Comparison of ENCODE assay signal across 30 mouse cellular contexts in the genomic region with DNA sequence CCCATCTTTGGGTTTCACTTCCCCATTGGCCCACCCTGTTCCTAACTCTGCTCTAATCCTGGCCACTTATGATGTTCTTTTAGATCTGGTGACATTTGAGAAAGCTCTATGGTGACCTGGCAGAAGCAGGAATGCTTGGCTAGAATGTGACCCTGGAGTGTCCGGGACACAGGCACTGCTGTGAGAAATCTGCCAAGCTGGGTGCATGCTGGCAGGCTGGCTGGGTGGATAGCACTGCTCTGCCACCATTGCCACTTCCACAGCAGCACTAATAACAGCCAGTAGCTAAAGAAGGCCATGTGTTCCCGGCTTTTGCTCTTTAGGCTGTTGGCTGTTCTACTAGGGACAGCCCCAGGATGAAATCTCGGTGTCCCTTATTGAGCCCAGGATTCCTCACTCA.
DNase-seq lines count a peak whose midpoint lies in the region; ATAC-seq lines count a peak whose summit lies in the region.
"Had no signal": no experiment of that assay in that cellular context is flagged by ENCODE, and none has a peak within 500 bp of the region (broad histone marks: within the 10 kb centered on the region; RNA-seq: fewer than 3 reads in every experiment).

No protein-coding gene starts in this region.

- H3K36me3 ChIP-seq in heart, embryonic 11.5 days (ENCODE audit: control insufficient read depth, insufficient read depth, low read length), result no peaks in the 10 kb centered on the region
- H3K36me3 ChIP-seq: forebrain, embryonic 15.5 days; heart, embryonic 15.5 days; intestine, embryonic 15.5 days; limb, embryonic 15.5 days had no signal

- no peak overlapping the region for H3K9ac ChIP-seq in heart, embryonic 11.5 days (ENCODE audit: low read depth, low read length)
- H3K9ac ChIP-seq: forebrain, embryonic 15.5 days; heart, embryonic 15.5 days; intestine, embryonic 15.5 days; limb, embryonic 15.5 days; liver, embryonic 13.5 days had no signal

- intact Hi-C loops in heart, postnatal 14 days (cut with DNase I), result loop anchor here (10.0 kb wide), 1 partner anchor 229 kb away; no protein-coding TSS in a partner anchor

- ATAC-seq in heart, embryonic 11.5 days (replicated peaks; ENCODE audit: insufficient number of reproducible peaks, low FRiP score, low TSS enrichment), result no peak
- ATAC-seq in megakaryocyte-erythroid progenitor cell, adult 5-6 weeks (replicated peaks; ENCODE audit: low FRiP score, low TSS enrichment, poor library complexity, severe bottlenecking), result no peak
- ATAC-seq: forebrain, embryonic 15.5 days; hindbrain, postnatal 0 days; intestine, embryonic 15.5 days; lung, postnatal 0 days; midbrain, embryonic 16.5 days had no signal

- no peak overlapping the region for H3K4me3 ChIP-seq in heart, embryonic 11.5 days (ENCODE audit: low read depth, low read length)
- H3K4me3 ChIP-seq: forebrain, embryonic 15.5 days; heart, embryonic 15.5 days; intestine, embryonic 15.5 days; limb, embryonic 15.5 days; liver, embryonic 13.5 days had no signal

- WGBS in heart, embryonic 11.5 days (ENCODE audit: insufficient replicate concordance), result 78% methylated on average over 3 of the region's 3 CpGs

- H3K9me3 ChIP-seq in heart, embryonic 11.5 days (replicated peaks; ENCODE audit: control insufficient read depth, low read length), result no peaks in the 10 kb centered on the region
- H3K9me3 ChIP-seq: forebrain, embryonic 15.5 days; G1E; heart, embryonic 15.5 days; intestine, embryonic 15.5 days; limb, embryonic 15.5 days; liver, embryonic 13.5 days had no signal

- peaks cover 5% of the 10 kb centered on the region; the same call in 1 of the 2 replicates for H3K4me1 ChIP-seq in heart, embryonic 11.5 days (ENCODE audit: control insufficient read depth, insufficient read depth, low read length)
- H3K4me1 ChIP-seq: liver, embryonic 13.5 days had no signal

- DNase-seq in adrenal gland, postnatal 14 days, result peak; percentile 42
- no peak for DNase-seq in adrenal gland, postnatal 25 days
- peak; percentile 26 to 68 for DNase-seq in heart, adult 18-20 months
- peak; percentile 19 to 39 for DNase-seq in gastrocnemius, adult 8-10 months (ENCODE audit: low spot score in 2 of 2)
- DNase-seq in heart, postnatal 14 days, result peak; percentile 18 to 29
- no peak for DNase-seq in kidney, adult 18-20 months
- DNase-seq: adrenal gland, adult 8-10 months; cerebellum, adult 9-10 months; cerebellum, postnatal 36 days; kidney, adult 8-10 months; kidney, postnatal 4 days; layer of hippocampus, postnatal 36 days; left cerebral cortex, postnatal 4 days; liver, embryonic 13.5 days; lung, adult 18-20 months; right cerebral cortex, postnatal 25 days; spleen, adult 18-20 months; thymus, postnatal 14 days had no signal

- H3K27ac ChIP-seq in heart, embryonic 11.5 days (ENCODE audit: low read depth, low read length), result no peak overlapping the region
- H3K27ac ChIP-seq: forebrain, embryonic 15.5 days; heart, embryonic 15.5 days; hindbrain, postnatal 0 days; intestine, embryonic 15.5 days; kidney, postnatal 0 days; limb, embryonic 15.5 days; liver, embryonic 13.5 days; macrophage had no signal

- H3K4me2 ChIP-seq in heart, embryonic 11.5 days, result no peak overlapping the region
- H3K4me2 ChIP-seq: forebrain, embryonic 15.5 days; heart, embryonic 15.5 days; intestine, embryonic 15.5 days; limb, embryonic 15.5 days; liver, embryonic 13.5 days had no signal

- H3K27me3 ChIP-seq in heart, embryonic 11.5 days (ENCODE audit: control insufficient read depth, insufficient read depth, low read length), result 0 out of 2 replicates have a peak, but pooled peaks cover 4% of the 10 kb centered on the region
- H3K27me3 ChIP-seq: forebrain, embryonic 15.5 days; intestine, embryonic 15.5 days; limb, embryonic 15.5 days; liver, embryonic 13.5 days had no signal

Comparison
In these comparisons a context has a peak if more than half of its experiments do, and no peak if none do; other contexts are left out.
1. DNase-seq: peak in adrenal gland, postnatal 14 days (single experiment), heart, adult 18-20 months (2 of 2), gastrocnemius, adult 8-10 months (2 of 2) and heart, postnatal 14 days (2 of 2); none in adrenal gland, postnatal 25 days (single experiment) and kidney, adult 18-20 months (single experiment).